Mouse (Mus musculus) bone marrow, adult 2 months (tissue): ENCODE data around the gene Mfap3.

Experiments
- CTCF ChIP-seq: fragments of 200-500 bp; IDR thresholded peaks from 2 replicates; pipeline ENCODE4 v1.5.1; 2011; ENCODE audit warnings: low read length, control low read depth; ENCODE audit not compliant: control insufficient read depth, insufficient read depth
- POLR2A ChIP-seq: fragments of 200-500 bp; IDR thresholded peaks from 2 replicates; pipeline ENCODE4 v1.6.1; 2011; ENCODE audit warnings: low read depth, mild to moderate bottlenecking, control low read depth, low read length, borderline replicate concordance; ENCODE audit not compliant: control insufficient read depth

DNA sequence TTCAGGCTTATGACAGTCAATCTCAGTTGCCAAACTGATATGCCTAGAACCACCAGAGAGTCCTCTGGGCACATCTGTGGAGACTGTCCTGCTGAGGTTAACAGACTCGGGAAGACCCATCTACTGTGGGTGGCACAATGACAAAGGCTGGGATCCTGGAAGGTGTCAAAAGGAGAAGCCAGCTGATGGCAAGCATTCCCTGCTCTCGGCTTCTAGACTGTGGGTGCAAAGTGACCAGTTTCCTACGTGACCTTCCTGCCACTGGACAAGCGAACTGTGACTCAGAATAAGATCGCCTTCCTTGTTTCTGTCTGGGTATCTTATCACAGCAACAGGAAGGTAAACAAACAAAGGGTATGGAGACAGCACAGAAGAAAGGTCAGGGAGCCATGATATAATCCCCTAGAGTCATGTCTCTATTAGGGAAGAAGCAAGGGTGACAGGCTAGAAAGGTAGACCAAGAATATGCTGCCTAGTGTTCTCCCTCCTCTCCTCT is 1.5 kb upstream of the Mfap3 start:
- no peak for TF ChIP-seq POLR2A
- no peak for TF ChIP-seq CTCF
